Mouse (Mus musculus): Measurements from ENCODE around the gene Vmn1r46.
"Not testable (repeated sequence)": the region's sequence is repeated elsewhere in the genome, so short reads cannot be mapped to it uniquely, and the experiment has no call there.

Vmn1r46 gene

DNA sequence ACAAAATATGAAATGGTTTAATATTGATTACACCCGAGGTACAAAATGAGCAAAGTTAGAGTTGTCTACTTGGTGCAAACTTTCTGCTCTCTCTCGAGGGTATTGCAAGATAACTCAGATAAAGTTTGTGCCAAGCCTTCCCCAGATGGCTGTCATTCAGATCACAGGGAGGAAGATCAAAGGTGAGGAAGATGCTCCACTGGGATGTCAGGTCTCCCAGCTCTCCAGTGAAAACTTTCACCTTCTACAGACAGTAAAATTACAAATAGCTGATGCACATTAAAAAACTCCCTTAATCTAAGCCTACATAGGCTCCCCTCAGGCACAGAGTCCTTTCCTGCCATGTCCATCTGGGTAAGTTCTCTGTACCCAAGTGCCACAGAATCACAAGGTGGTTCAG is at the start of gene Vmn1r46:
Gene Vmn1r46, plus strand, starts transcription at position 301 of the 400 bp plus-strand sequence.
- DNase-seq, result no peak

DNA sequence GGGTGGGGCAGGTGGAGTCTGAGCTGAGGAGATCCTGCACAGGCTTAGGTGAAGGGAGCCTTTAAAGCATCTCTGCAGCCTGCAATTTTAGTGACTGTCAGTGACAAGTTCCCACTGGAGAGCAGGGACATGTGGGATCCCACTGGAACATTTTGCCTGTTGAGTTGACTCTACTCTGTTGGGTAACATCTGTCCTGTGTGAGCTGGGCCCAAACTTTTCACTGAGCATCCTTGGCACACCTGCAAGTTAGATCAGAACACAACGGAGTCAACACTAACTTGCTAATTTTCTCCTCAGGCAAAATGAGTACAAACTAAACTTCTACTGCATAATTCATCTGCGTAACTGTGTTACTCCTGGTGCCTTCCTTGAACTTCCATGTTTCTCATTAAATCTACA is 28.6 kb upstream of the Vmn1r46 start, which contains the start of gene Vmn1r45:
Gene Vmn1r45, minus strand, starts transcription at position 101 of the 400 bp plus-strand sequence.
- DNase-seq, result not testable (repeated sequence)

DNA sequence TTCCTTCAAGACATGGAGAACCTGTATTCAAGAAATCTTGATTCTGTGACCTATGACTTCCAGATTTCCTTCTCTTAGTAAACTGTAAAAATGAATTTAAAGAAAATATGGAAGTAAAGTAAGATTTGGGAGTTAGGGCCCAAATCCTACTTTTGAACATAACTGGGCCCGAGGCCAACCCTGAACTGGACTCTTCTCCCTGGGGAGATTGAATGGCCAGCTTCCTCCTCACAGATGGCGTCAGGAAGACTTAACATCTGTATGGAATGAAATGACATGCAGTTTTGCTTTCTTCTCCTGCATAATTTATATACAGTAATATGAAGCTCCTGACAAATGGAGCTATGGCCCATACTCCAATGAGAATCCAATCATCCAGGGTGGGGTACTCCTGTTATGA is 28.2 kb upstream of the Vmn1r46 start:
- no peak for DNase-seq

DNA sequence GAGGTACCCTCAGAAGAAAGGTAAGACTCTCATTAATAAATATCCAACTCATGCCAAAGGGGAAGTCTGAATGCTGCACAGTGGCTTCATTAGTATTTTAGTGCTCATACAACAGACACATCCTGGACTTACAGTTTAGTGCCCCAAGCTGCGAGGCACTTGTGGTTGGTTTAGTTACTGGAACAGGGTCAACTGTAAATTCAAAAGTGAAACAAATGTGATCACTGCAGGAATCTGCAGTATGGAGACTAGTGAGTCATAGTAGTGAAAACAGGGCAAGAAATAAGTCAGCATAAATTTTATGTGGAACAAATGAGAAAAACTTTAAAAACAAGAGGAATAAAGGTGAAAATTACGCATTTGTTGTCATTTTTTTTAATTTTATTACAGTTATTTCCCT is 15.6 kb upstream of the Vmn1r46 start:
- no peak for DNase-seq

DNA sequence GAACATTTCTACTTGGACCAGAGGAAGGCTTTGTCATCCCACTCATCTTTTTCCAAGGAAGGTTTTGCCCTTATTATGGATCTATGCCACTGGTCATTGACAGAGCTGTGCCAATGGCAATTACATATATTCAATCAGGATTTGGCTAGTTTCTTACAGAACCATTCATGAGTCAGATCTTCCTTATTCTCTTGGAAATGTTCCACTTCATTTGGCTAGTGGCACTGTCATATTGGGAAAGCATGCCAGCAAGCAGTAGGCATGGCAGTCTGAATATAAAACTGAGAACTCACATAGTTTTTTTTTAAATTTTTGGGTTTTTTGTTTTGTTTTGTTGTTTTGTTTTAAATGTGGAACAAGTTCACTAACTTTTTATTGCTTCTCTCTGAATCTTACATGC is 2.8 kb upstream of the Vmn1r46 start:
- no peak for DNase-seq

DNA sequence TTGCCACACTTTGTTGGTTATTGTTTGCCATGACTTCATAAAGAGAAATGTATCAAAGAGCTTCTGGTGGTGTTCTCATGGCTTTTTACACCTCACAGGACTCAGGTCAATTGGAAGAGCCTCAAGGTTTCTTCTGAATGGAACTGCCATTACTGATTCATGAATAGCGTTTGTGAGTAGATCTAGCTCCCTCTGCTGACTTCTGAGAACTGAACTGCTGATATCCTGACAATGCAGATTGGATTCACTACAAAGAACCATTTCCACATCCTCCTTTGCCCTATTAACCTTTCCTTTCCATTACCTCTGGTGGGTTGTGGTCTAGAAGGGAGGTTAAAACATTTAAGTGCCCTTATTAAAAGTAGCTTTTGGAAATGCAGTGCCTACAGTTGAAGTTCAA is 16.9 kb downstream of the Vmn1r46 start:
- DNase-seq, result no peak

DNA sequence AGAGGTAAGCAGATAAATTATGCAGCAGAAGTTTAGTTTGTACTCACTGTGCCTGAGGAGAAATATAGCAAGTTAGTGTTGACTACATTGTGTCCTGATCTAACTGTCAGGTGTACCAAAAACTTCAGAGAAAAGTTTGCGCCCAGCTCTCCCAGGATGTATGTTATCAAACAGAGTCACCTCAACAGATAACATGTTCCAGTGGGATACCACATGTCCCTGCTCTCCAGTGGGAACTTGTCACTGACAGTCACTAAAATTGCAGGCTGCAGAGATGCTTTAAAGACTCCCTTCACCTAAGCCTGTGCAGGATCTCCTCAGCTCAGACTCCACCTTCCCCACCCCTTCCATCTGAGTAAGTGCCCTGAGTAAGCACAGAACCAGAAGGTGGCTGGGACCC is 46.7 kb downstream of the Vmn1r46 start, which contains the start of gene Vmn1r47:
Gene Vmn1r47, plus strand, starts transcription at position 301 of the 400 bp plus-strand sequence.
- not testable (repeated sequence) for DNase-seq
